Mouse (Mus musculus): ENCODE data around the gene Neb.
A peak's percentile ranks its signal among the peaks of the same experiment; 100 is the strongest.

DNA sequence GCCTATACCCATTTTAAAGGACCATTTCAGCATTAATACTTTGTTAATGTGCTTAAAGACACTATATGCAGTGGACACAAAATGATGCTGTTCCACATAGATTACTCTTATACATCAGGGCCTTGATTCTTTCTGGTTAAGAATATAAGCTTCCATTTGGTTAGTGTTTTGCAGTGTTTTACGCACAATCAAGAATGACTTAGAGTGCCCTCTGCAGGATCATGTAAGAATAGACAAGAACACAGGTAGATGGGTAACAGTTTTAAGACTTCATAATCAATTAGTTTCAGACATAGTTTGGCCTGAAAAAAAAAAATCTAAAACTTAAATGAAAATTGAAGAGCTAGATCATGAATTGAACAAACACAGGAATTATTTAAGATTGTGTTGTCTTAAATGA lies 28.2 kb upstream of the Neb start:
- TF ChIP-seq MAX (IDR thresholded peaks at IDR 0.05; ENCODE audit: low read length) (no peak), KAT2A (conservative IDR thresholded peaks at IDR 0.05; ENCODE audit: low read depth, low read length) (no peak), CTCF (IDR thresholded peaks at IDR 0.05 in 2 of 3, conservative IDR thresholded peaks at IDR 0.05 in 1 of 3; ENCODE audit: control insufficient read depth in 1 of 3, insufficient read depth in 1 of 3, low read depth in 2 of 3, low read length in 3 of 3, poor library complexity in 1 of 3, severe bottlenecking in 1 of 3) (peak in 2 of 3 experiments; percentile 39 to 66; a peak in 4 of 6 replicates), BHLHE40 (IDR thresholded peaks at IDR 0.05; ENCODE audit: borderline replicate concordance, low read depth, low read length) (no peak), MYB (IDR thresholded peaks at IDR 0.05; ENCODE audit: low read depth, low read length) (no peak), TAL1 (IDR thresholded peaks at IDR 0.05; ENCODE audit: low read length) (no peak), POLR2AphosphoS2 (IDR thresholded peaks at IDR 0.05; ENCODE audit: low read length) (no peak), USF1 (IDR thresholded peaks at IDR 0.05; ENCODE audit: low read depth, low read length) (no peak), JUND (IDR thresholded peaks at IDR 0.05; ENCODE audit: low read depth, low read length) (no peak), POLR2A (IDR thresholded peaks at IDR 0.05; ENCODE audit: control insufficient read depth in 1 of 2, insufficient read depth in 1 of 2, low read depth in 1 of 2, low read length in 2 of 2, poor library complexity in 1 of 2) (no peak)

Data from MEL (cell line).